Mouse (Mus musculus) urinary bladder, postnatal 25 days (tissue): ENCODE results near the gene Abcc4.

Experiments used
- DNase-seq: peaks from one replicate; pipeline ENCODE4 v3.0.0; 2022; ENCODE audit warnings: low spot score

The Abcc4 gene

DNA sequence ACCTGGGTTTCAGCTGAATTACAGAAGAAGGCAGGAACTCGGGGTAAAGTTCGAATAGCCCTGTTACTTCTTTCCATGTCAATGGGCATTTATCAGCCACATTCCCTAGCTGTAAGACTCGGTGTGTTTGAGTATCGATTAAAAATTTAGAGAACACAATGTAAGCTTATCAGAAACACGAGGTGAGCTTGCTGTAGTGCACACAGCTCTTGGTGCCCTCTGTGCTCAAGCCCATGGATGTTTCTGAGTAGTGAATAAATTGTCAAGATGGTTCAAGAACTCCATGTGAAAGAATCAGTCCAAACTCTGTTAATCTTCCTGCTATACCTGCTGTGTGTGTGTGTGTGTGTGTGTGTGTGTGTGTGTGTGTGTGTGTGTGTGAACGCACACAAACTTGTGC lies 272.2 kb downstream of the Abcc4 start:
- no peak for DNase-seq
